Mouse (Mus musculus) liver, postnatal 0 days (tissue): ENCODE measurements around the gene Shh.

ENCODE experiments used
- CTCF ChIP-seq: sonication (generic); IDR thresholded peaks from 2 replicates; pipeline ENCODE4 v1.5.1; 2016; ENCODE audit warnings: antibody characterized with exemption, low read depth
- EP300 ChIP-seq: IDR thresholded peaks from 2 replicates; pipeline ENCODE4 v1.6.1; 2016; ENCODE audit warnings: antibody characterized with exemption, low read depth, mild to moderate bottlenecking

GRCm38 (mm10) chr5:28461376-28461775 is 5.7 kb downstream of the Shh start:
- TF ChIP-seq CTCF (no peak), EP300 (no peak)
